Mouse (Mus musculus) cerebellum, postnatal 4 days (tissue): ENCODE measurements around the gene Tmem127.
"Not testable (repeated sequence)": the region's sequence is repeated elsewhere in the genome, so short reads cannot be mapped to it uniquely, and the experiment has no call there.

Source experiments
- DNase-seq, 2 experiments: peaks; one replicate each; pipeline ENCODE4 v3.0.0; 2022; ENCODE audit warnings: low spot score in 2 of 2, mixed read lengths in 1 of 2

Gene Tmem127

GRCm38 (mm10) chr2:127247592-127248333 lies at the start of gene Tmem127, which contains the start of gene Ciao1:
Gene Tmem127 (plus strand): TSS chr2:127247908.
Gene Ciao1 (minus strand): TSS chr2:127247816.
- peak; percentile 89 to 96 for DNase-seq

DNA sequence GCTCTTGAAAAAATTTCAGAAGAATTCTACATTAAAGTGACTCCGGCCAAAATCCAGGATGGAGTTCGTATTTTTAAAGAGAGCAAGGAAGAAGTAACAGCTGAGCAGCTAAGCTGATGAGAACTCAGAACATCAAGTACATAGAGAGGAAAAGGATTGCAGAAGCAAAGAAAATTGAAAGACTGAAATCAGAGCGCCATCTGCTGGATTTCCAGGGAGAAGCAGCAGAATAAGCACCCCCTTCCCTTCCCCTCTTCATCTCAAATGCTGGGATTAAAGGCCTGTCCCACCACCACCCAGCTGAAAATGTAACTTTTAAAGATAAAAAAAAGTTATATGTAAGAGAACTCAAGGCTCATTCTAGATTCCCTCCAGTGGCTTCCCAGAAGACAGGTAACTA lies 42.8 kb upstream of the Tmem127 start:
- DNase-seq = peak; percentile 52 to 63

DNA sequence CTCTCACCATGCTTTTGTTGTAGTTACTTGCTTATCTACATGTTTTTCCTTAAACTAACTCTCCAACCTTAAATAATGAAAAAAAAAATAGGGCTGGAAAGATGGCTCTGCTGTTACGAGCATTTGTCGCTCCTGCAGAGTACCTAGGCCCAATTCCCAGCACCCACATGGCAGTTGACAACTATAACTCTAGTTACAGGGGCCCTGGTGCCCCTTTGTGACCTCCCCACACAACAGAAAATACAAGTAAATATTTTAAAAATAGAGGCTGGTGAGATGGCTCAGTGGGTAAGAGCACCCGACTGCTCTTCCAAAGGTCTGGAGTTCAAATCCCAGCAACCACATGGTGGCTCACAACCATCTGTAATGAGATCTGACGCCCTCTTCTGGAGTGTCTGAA lies 41.8 kb upstream of the Tmem127 start:
- not testable (repeated sequence) for DNase-seq

GRCm38 (mm10) chr2:127206916-127207315 lies 40.8 kb upstream of the Tmem127 start:
- DNase-seq = no peak

- DNase-seq = peak; percentile 76 to 93
Measured at GRCm38 (mm10) chr2:127207547-127208451, 39.9 kb upstream of the Tmem127 start, which contains the start of the genes 1810024B03Rik and Snrnp200. Gene 1810024B03Rik (minus strand): TSS chr2:127208280. Gene Snrnp200 (plus strand): TSS chr2:127208386.

DNA sequence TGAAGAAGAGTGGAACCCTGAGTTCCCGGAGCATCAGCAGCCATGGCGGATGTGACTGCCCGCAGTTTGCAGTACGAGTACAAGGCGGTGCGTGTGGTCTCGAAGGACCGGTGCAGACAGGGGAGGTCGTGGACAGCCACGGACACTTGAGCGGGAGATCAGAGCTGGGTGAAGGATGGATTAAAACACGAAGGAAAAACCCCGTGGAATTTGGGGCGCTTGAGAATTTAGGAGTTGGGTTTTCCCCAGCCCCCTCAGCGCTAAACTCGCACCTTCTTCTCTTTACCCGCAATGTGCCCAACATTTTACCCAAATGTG lies 39.3 kb upstream of the Tmem127 start:
- DNase-seq = no peak

DNA sequence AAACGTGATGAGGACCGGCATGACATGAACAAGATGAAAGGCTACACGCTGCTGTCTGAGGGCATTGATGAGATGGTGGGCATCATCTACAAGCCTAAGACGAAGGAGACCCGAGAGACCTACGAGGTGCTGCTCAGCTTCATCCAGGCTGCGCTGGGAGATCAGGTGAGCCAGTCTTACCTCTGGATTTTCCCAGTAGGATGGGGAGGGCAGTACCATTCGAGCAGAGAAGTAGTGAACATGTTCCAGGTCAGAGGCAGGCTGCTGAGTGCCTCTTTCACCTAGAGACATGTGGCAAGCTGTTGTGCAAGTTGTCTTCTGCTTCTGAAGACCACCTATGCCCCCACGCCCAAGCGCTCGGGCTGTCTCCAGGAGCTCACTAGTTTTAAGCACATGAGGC lies 37.0 kb upstream of the Tmem127 start:
- DNase-seq = no peak

GRCm38 (mm10) chr2:127217746-127218145 lies 30.0 kb upstream of the Tmem127 start:
- DNase-seq = no peak

- no peak for DNase-seq
Measured at GRCm38 (mm10) chr2:127225261-127225660, 22.4 kb upstream of the Tmem127 start.

GRCm38 (mm10) chr2:127237897-127238610 lies 9.7 kb upstream of the Tmem127 start:
- DNase-seq = no peak

- no peak for DNase-seq
Measured at GRCm38 (mm10) chr2:127240065-127240464, 7.6 kb upstream of the Tmem127 start.

- DNase-seq = peak in 1 of 2 experiments; percentile 52
Measured at GRCm38 (mm10) chr2:127248334-127249004, 761 bp downstream of the Tmem127 start.

GRCm38 (mm10) chr2:127250291-127251008 lies 2.7 kb downstream of the Tmem127 start:
- no peak for DNase-seq

GRCm38 (mm10) chr2:127251457-127251856 lies 3.7 kb downstream of the Tmem127 start:
- DNase-seq = no peak

DNA sequence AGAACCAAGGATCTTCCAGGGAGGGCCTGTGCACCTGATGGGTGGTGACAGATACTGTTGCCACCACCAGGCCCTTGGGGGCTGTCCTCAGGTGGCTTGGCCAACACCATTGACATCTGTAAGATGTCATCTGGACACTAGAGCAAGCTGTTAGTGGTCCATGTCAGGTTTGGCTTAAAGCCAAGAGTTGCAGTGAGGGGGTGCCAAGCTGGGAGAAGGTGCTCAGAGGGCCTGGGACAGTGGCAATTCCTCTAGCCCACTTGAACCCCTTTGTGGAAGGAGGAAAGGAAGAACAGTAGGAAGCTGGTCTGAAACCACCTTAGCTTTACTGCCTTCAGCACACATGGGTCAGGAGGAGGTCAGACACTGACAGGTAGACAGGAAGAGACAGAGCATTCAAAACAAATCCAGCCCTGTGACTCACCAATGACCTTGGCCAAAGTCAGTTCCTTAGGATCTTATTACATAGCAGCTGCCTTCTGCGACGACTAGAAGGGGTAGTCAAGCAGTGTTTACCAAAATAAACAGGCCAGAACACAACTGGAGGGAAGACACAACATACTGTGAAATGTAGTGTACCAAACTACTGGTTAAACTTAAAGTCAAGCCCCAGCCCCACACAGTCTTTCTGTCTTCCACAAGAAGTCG lies 4.3 kb downstream of the Tmem127 start:
- DNase-seq = no peak

GRCm38 (mm10) chr2:127252787-127253186 lies 5.1 kb downstream of the Tmem127 start:
- DNase-seq = no peak

DNA sequence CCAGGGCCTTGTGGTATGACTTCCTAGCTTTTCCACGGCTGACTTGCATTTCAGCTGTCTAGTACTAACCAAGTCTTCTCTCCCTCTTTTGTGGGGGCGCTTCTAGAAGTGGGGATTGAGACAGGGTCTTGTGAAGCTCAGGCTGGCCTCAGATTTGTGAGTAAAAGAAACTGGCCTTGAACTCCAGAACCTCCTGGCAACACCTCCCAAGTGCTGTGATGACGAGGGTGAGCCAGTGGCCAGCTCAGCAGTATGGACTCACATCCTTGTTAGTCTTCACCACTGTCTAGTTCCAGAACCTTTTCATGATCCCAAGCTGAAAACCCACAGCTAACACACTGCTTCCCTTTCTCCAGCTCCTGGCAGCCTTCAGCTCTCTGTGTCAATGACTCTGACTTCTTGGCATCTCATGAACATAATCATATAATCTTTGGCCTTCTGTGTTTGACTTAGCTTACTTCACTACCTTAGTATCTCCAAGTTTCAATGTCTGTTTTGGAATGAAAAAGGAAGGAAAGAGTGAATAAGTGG lies 7.0 kb downstream of the Tmem127 start:
- no peak for DNase-seq

- no peak for DNase-seq
Measured at GRCm38 (mm10) chr2:127255294-127255693, 7.6 kb downstream of the Tmem127 start.

GRCm38 (mm10) chr2:127259340-127259739 lies 11.6 kb downstream of the Tmem127 start:
- no peak for DNase-seq

DNA sequence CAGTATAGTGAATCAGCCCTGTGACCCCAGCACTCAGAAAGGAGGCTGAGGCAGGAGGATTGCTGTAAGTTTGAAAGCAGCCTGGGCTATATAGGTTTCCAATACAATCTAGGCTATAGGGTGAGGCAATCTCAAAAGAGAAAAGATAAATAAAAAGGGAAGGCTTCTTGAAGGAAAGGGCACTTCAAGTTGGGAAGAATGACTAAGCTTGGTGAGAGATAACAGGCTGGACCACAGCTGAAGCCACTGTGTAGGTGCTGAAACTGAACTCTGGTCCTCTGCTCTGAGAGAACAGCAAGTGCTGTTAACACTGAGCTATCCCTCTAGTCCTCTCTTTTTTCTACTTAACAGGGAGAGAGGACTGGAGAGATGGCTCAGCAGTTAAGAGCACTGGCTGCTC lies 14.8 kb downstream of the Tmem127 start:
- no peak for DNase-seq
